Mouse (Mus musculus): ENCODE measurements at regions not wholly inside any gene's neighbourhood (a gene's known extent, or its start where the extent isn't known, plus 50 kb on each side); places are given as distances from the start of the nearest gene placed in this dataset.

DNA sequence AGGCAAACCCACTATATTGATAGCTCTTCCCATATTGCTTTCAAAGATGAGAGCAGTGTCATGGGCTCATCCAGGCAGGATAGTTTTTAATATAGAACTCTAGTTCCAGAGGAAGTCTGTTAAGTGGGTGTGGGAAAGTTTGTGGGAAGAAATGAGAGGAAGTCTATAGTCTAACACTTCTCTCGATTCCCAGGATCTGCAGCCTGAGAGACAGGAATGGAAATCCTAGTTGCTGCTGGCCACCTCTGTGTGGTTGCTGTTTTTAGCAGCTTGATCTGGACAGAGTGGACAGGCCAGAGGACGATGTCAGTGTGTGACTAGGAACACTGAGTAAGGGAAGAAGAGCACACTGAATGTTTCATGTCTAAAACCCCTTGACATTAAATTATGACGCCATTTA lies 76.8 kb upstream of the Peli1 start:
- TF ChIP-seq POLR2A (IDR thresholded peaks at IDR 0.05; ENCODE audit: low read depth, low read length) (no peak), CTCF (IDR thresholded peaks at IDR 0.05; ENCODE audit: extremely low read depth, insufficient read length, insufficient replicate concordance, low read depth, low read length) (no peak)
- WGBS: 58% methylated on average over 3 of the region's 3 CpGs
- Histone ChIP-seq H3K36me3 (ENCODE audit: control insufficient read depth, insufficient read depth, low read length) (no peaks in the 10 kb centered on the region), H3K4me3 (ENCODE audit: low read depth, low read length) (no peak overlapping the region), H3K27me3 (ENCODE audit: control insufficient read depth, insufficient read depth, low read length) (no peaks in the 10 kb centered on the region), H3K4me1 (ENCODE audit: control insufficient read depth, insufficient read depth, insufficient read length, low read length) (peaks cover 13% of the 10 kb centered on the region; the same call in 1 of the 2 replicates), H3K27ac (ENCODE audit: insufficient read depth, low read depth, low read length) (no peak overlapping the region)

DNA sequence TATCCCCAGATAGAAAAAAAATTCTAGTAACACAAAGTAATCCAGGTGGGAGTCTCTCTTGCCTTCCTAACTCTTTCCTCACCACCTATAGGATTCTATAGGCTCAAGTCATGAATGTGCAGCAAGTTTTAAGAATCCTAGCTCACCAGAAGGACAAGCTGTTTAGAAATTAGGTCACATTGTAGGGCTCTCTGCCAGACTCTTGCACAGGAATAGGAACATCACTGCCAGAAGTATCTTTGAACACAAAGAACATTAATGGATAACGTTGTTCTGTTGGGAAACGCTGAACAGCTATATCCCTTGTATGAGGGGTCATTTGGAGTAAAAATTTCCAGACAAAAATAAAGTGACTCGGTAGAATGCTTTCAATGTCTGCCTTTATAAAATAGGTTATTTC lies 75.6 kb upstream of the Peli1 start:
- Histone ChIP-seq H3K4me1 (ENCODE audit: control insufficient read depth, insufficient read depth, insufficient read length, low read length) (peaks cover 13% of the 10 kb centered on the region; the same call in 1 of the 2 replicates), H3K4me3 (ENCODE audit: low read depth, low read length) (no peak overlapping the region), H3K27me3 (ENCODE audit: control insufficient read depth, insufficient read depth, low read length) (no peaks in the 10 kb centered on the region), H3K27ac (ENCODE audit: insufficient read depth, low read depth, low read length) (peak overlapping the region; percentile 59), H3K36me3 (ENCODE audit: control insufficient read depth, insufficient read depth, low read length) (no peaks in the 10 kb centered on the region)
- no peak for TF ChIP-seq POLR2A (IDR thresholded peaks at IDR 0.05; ENCODE audit: low read depth, low read length)
- TF ChIP-seq CTCF (IDR thresholded peaks at IDR 0.05; ENCODE audit: extremely low read depth, insufficient read length, insufficient replicate concordance, low read depth, low read length): no peak
- WGBS: 60% methylated on average over 3 of the region's 3 CpGs

DNA sequence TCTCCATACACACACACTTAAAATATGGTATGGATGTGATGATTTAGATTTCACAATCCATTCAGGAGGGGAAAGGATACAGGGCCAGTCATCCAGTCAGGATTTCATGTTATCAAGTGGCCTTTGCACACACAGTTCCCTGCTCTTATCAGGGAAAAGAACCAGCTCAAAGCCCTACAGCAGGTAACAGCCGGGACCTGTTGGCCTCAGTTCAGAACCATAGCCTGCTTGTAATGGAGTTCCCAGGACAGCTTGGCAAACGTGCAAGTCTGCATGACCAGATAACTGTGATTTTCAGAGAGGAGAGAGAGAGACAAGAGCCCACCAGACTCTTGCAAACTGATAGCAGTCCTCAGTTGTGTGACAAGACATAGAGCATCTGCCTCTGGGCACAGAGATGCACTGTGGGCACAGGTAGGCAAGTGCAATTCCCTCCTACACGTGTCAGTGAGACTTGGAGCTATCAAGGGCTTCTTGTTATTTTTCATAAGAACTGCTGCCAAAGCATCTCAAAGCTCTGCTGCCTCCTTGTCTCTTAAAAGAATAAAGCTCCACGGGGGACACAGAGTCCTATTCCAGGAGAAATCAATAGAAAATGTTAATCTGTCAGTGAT lies 74.9 kb upstream of the Peli1 start:
- Histone ChIP-seq H3K27me3 (ENCODE audit: control insufficient read depth, insufficient read depth, low read length) (no peaks in the 10 kb centered on the region), H3K4me1 (ENCODE audit: control insufficient read depth, insufficient read depth, insufficient read length, low read length) (peaks cover 13% of the 10 kb centered on the region; the same call in 1 of the 2 replicates), H3K27ac (ENCODE audit: insufficient read depth, low read depth, low read length) (peak overlapping the region; percentile 4; the same call in 1 of the 2 replicates), H3K4me3 (ENCODE audit: low read depth, low read length) (no peak overlapping the region), H3K36me3 (ENCODE audit: control insufficient read depth, insufficient read depth, low read length) (no peaks in the 10 kb centered on the region)
- WGBS: 13% methylated on average over 4 of the region's 4 CpGs
- no peak for TF ChIP-seq POLR2A (IDR thresholded peaks at IDR 0.05; ENCODE audit: low read depth, low read length)
- TF ChIP-seq CTCF (IDR thresholded peaks at IDR 0.05; ENCODE audit: extremely low read depth, insufficient read length, insufficient replicate concordance, low read depth, low read length): no peak

DNA sequence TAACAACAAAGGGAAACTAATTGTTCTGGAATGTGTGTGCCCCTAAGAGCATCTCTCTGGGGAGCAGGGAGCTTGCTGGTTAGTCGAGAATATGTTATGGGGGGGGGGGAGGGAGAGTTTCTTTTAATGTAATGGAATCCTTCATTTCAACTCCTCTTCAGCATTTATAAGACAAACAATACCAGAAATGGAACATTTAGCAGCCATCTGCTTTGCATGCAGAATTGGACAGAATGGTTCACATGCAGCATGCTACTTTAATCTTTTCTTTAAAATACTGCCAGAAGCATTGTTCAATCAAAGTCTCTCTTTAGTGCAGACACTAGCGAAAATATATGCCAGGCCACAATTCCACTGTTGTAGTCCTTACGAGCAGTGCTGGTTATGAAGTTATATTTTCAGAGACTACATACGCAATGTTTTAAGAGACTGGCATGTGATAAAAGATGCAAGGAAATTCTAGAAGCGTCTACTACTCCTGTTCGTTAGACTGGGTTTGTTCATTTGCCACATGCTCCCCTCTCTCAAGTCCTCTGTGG lies 74.2 kb upstream of the Peli1 start:
- Histone ChIP-seq H3K4me3 (ENCODE audit: low read depth, low read length) (no peak overlapping the region), H3K36me3 (ENCODE audit: control insufficient read depth, insufficient read depth, low read length) (no peaks in the 10 kb centered on the region), H3K4me1 (ENCODE audit: control insufficient read depth, insufficient read depth, insufficient read length, low read length) (peaks cover 13% of the 10 kb centered on the region; the same call in 1 of the 2 replicates), H3K27me3 (ENCODE audit: control insufficient read depth, insufficient read depth, low read length) (no peaks in the 10 kb centered on the region), H3K27ac (ENCODE audit: insufficient read depth, low read depth, low read length) (no peak overlapping the region)
- WGBS: 82% methylated on average over 6 of the region's 6 CpGs
- TF ChIP-seq POLR2A (IDR thresholded peaks at IDR 0.05; ENCODE audit: low read depth, low read length) (no peak), CTCF (IDR thresholded peaks at IDR 0.05; ENCODE audit: extremely low read depth, insufficient read length, insufficient replicate concordance, low read depth, low read length) (no peak)

DNA sequence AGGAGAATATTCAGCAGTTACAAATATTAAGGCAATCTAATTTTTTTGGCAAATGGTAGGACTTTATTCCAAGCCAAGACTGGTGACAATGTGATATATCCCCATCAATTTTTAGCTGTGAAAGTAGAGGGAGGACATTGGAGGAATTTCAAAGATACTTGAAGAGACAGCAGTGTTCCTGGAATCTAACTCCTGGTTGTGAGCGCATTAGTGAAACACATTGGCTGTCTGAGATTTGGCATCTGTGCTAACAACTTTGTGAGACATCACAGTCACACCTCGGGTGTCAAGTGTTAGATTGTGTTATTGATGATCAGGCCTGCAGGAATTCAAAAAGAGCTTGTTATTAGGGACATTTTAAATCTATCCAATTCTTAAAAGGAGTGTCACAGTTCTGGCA lies 71.3 kb upstream of the Peli1 start:
- no peak overlapping the region for H3K27ac ChIP-seq (ENCODE audit: insufficient read depth, low read depth, low read length)
- TF ChIP-seq POLR2A (IDR thresholded peaks at IDR 0.05; ENCODE audit: low read depth, low read length) (no peak), CTCF (IDR thresholded peaks at IDR 0.05; ENCODE audit: extremely low read depth, insufficient read length, insufficient replicate concordance, low read depth, low read length) (no peak)
- H3K36me3 ChIP-seq (ENCODE audit: control insufficient read depth, insufficient read depth, low read length): no peaks in the 10 kb centered on the region
- H3K27me3 ChIP-seq (ENCODE audit: control insufficient read depth, insufficient read depth, low read length): no peaks in the 10 kb centered on the region
- H3K4me1 ChIP-seq (ENCODE audit: control insufficient read depth, insufficient read depth, insufficient read length, low read length): peaks cover 14% of the 10 kb centered on the region
- 83% methylated on average over 2 of the region's 2 CpGs for WGBS
- H3K4me3 ChIP-seq (ENCODE audit: low read depth, low read length): no peak overlapping the region

DNA sequence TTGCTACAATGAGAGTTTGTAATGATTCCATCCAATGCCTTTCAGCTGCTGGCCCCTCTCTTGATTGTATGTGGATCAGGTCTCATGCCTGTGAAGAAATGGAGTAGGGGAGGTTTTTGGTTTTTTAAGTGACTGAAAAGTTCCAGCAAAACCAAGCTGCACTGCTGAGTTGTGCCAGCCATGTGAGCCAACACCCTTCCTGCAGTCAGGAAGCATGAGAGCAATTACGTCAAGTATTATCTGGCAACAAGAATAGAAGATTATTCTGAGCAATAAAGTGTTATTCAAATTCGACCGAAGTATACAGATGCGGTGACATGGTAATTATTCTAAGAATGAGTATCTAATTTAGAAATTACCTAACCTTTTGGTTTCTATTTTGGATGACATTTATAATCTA lies 67.0 kb upstream of the Peli1 start:
- Histone ChIP-seq H3K36me3 (ENCODE audit: control insufficient read depth, insufficient read depth, low read length) (no peaks in the 10 kb centered on the region), H3K27ac (ENCODE audit: insufficient read depth, low read depth, low read length) (peak overlapping the region; percentile 87), H3K27me3 (ENCODE audit: control insufficient read depth, insufficient read depth, low read length) (no peaks in the 10 kb centered on the region), H3K4me1 (ENCODE audit: control insufficient read depth, insufficient read depth, insufficient read length, low read length) (peaks cover 7% of the 10 kb centered on the region), H3K4me3 (ENCODE audit: low read depth, low read length) (no peak overlapping the region)
- TF ChIP-seq CTCF (IDR thresholded peaks at IDR 0.05; ENCODE audit: extremely low read depth, insufficient read length, insufficient replicate concordance, low read depth, low read length) (no peak), POLR2A (IDR thresholded peaks at IDR 0.05; ENCODE audit: low read depth, low read length) (no peak)
- 22% methylated on average over 4 of the region's 4 CpGs for WGBS

DNA sequence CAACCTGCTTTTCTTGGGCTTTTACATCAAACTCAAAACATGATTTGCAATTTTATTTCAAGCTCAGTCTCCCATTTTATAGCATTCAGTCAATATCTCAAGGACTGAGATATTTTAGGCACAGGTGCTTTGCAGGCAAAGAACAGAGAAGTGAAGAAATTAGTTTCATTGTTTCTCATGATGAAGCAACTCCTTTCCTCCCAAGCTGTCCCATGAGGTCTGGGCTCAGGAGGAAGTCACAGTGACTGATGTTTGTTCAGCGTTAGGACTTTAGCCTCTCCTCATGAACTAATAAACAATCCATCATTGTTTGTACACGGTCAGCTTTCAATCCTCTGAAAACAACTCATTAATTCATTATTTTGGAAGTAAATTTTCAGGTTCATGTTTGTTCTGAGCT lies 66.6 kb upstream of the Peli1 start:
- no peaks in the 10 kb centered on the region for H3K27me3 ChIP-seq (ENCODE audit: control insufficient read depth, insufficient read depth, low read length)
- H3K27ac ChIP-seq (ENCODE audit: insufficient read depth, low read depth, low read length): peak overlapping the region; percentile 87
- 7% methylated on average over 2 of the region's 2 CpGs for WGBS
- TF ChIP-seq CTCF (IDR thresholded peaks at IDR 0.05; ENCODE audit: extremely low read depth, insufficient read length, insufficient replicate concordance, low read depth, low read length): no peak
- no peak for TF ChIP-seq POLR2A (IDR thresholded peaks at IDR 0.05; ENCODE audit: low read depth, low read length)
- peaks cover 7% of the 10 kb centered on the region for H3K4me1 ChIP-seq (ENCODE audit: control insufficient read depth, insufficient read depth, insufficient read length, low read length)
- H3K36me3 ChIP-seq (ENCODE audit: control insufficient read depth, insufficient read depth, low read length): no peaks in the 10 kb centered on the region
- no peak overlapping the region for H3K4me3 ChIP-seq (ENCODE audit: low read depth, low read length)
